Mouse (Mus musculus) kidney, postnatal 14 days (tissue): ENCODE results near the gene Crim1.
A peak's percentile ranks its signal among the peaks of the same experiment; 100 is the strongest.

ENCODE experiments used
- DNase-seq: peaks from one replicate; pipeline ENCODE4 v3.0.0; 2022; ENCODE audit warnings: mixed read lengths

The Crim1 gene

GRCm38 (mm10) chr17:78290153-78290876, 90.3 kb downstream of the Crim1 start:
- no peak for DNase-seq

DNA sequence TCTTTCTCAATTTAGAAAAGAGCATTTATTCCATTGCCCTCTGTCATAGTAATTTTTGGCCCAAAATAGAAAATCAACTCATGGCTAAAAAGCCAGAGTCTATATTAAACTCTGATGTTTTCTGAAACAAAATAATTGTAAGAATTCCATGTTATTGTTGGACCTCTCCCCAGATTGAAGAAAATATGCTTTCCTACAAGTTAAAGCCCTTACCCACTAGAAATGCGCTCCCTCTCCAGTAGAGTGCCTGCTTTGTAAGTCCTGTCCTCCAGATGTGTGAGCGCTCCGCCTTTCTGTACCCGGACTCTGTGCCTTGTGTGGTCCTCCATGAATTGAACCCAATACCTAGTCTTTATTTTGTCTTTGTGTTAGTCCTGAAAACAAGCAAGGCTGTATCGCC, 91.0 kb downstream of the Crim1 start:
- no peak for DNase-seq

GRCm38 (mm10) chr17:78292301-78292700, 92.3 kb downstream of the Crim1 start:
- DNase-seq: no peak

GRCm38 (mm10) chr17:78292827-78293488, 92.9 kb downstream of the Crim1 start:
- DNase-seq: no peak

GRCm38 (mm10) chr17:78295979-78296378, 95.9 kb downstream of the Crim1 start:
- DNase-seq: no peak

DNA sequence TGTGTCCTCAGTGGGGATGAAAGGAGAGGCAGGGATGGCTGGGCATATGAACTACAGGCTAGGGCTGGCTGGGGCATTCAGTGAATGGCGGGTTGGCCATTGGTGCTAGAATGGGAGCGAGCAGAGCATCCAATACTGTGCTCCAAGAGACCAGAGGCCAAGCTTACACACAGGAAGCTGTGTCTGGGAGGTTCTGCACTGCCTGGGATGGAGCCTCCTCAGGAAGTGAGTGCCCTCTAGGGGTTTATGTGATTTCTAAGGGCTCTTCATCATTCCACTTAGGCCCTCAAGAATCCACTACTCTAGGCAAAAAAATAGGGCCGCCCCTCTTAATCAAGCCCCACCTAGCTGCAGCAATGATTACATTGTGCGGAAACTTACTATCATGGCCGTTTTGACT, 98.1 kb downstream of the Crim1 start:
- DNase-seq: peak; percentile 51

DNA sequence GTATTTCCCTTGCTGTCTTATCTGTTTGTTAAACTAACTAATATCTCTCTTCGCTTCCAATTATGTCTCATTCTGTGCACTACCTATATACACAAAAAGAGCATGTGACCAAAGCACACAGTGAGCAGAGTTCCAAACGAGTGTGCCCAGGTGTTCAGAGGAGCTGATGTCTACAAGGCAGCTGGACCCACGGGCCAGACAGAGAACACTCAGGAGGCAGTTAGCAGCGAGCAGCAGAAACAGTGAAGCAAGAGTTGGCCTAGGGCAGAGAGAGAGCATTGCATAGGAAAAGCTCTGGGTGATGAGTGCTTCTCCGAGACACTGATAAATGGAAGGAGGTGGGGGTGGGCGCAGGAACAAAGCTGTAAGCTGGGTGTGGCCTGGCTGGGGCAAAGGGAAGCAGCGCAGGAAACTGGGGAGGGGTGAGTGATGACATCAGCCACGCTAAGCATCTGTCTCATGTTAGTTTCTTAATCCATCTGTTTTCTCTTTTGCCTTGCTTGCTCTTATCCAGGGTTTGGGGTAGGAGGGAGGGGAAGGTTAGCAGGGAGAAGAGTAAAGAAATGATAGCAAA, 99.0 kb downstream of the Crim1 start:
- peak; percentile 23 for DNase-seq

DNA sequence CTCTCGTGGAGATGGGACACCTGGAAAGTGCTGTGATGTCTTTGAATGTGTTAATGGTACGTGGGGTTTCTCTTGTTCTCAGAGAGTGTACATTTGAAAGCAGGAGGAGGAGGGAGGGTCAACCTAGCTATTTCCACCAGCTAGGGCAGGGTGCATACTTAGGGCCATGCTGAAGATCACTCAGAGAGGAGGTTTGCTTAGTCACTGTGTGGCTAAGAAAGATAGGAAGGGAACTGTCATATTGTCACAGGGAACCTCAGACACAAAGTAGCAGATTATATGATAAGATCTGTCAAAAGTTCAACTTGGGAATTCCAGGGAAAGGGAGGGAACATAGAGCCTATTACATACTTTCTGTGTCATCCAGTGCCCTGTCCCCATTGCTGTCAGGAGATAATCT, 103.0 kb downstream of the Crim1 start:
- DNase-seq: no peak

GRCm38 (mm10) chr17:78304059-78304458, 104.0 kb downstream of the Crim1 start:
- no peak for DNase-seq

DNA sequence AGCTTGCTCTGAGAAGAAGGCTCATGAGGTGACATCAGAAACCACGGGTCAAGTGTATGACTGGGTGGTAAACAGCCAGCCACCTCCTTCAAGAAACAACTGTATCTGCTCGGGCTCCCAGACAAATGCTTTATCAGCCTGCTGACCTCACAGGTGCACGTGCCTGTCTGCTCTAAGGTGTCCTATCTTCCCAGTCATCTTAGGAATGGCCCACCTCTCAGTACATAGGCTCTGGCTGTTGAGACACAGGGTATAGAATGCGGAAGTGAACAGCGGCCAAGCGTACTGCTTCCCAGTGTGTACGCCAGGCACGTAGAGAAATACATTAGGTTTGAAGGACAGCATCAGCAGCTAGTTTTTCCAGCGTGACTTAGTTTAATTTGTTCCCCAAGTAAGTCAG, 106.4 kb downstream of the Crim1 start:
- DNase-seq: no peak

GRCm38 (mm10) chr17:78308221-78308620, 108.2 kb downstream of the Crim1 start:
- DNase-seq: no peak

GRCm38 (mm10) chr17:78313006-78313405, 113.0 kb downstream of the Crim1 start:
- DNase-seq: no peak

DNA sequence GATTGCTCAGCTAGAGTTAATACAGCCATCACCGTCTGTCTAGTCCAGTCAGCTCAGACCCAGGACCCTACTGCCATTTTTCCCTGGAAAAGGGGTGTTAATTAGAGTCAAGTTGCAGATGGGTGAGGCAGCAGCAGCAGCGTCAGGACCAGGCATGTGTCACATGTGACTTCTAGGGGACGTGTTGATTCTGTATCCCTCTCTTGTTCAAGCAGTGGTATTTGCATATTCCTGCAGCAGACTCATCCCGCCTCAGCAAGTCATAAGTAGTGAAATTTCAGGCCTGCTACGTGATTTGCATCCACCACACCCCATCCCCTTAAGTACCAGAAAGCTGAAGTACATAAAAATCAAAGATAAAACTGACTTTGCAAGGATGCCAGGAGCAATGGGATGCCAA, 113.6 kb downstream of the Crim1 start:
- DNase-seq: no peak

DNA sequence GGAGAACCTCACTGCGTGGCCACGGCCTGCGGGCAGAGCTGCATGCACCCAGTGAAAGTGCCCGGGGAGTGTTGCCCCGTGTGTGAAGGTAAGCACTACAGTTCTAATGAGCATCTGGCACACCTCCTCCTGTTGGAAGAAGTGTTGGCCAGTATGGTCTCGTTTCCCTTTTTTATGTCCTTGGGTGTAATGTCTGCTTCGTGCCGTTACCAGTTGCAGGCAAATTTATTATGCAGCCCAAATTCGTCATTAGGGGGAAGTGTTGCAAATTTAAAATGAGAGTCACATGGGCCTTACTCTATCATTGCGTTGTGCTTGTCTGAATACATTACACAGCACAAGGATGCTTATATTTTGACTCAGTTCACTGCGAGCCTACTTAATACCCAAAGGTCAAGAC, 115.6 kb downstream of the Crim1 start:
- DNase-seq: no peak

GRCm38 (mm10) chr17:78317381-78317780, 117.3 kb downstream of the Crim1 start:
- no peak for DNase-seq

DNA sequence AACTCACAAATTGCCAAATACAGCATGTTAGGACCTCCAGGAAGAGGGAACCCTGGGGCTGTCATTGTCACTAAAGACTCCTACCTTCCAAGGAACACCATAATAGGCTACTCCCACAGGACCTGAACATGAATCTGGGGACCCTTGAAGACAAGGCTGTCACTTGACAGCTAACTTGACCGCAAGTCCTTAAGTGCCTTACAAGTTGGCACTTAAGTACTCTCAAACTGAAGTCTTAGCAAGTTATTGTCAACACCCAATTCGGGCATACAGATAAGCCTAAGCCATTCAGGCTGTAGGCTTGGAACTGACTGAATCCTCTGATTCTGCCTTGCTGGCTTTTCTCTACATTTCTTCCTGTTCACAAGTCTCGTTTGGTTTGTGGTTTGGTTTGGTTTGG, 118.8 kb downstream of the Crim1 start:
- DNase-seq: no peak

DNA sequence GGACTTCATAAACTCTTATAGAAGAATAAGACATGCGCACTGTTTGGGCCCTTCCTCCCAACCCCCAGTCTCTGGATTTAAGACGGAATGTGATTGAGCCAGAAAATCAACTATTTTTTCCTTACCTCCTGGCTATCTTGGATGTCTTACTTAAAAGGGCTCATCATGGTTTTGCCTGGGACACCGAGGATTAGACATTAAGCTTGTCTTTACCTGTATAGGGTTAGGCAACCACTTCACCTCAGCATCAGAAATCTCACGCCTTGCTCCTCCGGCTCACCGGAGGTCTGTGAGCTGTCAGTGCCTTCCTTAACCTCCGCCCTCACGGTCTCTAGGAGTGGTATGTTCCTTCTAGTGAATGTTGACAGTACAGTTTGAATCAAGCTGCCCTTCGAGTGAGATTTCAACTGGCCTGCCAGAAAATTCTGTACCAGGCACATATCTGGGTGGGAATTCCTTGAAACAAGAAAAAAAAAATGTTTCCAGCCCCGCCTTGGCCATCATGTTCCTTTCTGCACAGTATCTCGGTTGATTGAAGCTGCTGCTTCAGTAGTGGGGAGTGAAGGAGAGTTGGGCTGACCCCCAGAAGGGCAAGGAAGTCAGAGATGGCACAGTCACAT, 121.3 kb downstream of the Crim1 start:
- DNase-seq: no peak

GRCm38 (mm10) chr17:78322369-78323335, 122.6 kb downstream of the Crim1 start:
- DNase-seq: peak; percentile 28

DNA sequence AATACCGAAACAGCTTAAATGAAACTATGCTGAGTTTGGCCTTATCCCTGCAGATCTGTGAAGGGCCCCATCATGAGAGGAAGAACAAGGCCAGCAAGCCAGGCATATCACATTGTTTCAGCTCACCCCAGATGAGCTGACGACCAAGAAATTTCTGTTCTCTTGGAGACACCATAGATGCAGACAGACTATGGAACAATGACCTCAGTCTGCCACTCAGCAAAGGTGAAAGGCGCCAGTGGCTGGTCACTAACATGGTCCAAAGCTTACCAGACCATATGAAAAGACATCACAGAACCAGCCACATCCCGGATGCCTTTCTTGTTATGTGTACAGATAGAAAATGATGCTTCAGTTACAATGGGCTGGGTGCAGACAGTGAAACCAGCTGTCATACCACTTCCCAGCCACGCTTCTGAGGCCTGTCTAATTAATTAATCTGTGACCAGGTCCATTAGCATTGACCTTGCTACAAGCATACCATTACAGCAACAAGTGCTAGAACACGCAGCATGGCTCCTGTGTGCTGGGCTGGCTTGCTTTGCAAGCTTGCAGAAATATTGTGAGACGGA, 125.8 kb downstream of the Crim1 start:
- DNase-seq: no peak

- no peak for DNase-seq
Observed at GRCm38 (mm10) chr17:78326381-78326780, 126.3 kb downstream of the Crim1 start.

DNA sequence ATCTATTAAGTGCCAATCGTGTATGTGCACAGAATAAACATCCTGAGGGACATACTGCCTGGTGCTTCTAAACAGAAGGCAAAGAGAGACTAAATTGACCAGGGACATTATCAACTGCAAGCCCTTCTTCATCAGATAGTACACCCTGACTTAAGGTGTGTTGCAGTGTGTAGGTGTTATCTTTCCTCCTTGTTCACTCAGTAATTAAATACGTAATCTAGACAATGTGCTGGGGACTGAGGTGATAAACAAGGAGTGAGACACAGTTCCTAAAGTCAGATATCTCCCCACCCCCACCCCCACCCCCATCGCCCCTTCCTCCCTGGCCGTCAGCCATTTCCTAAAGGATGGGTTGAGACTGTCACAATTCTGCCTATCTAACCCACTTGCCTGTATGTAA, 127.1 kb downstream of the Crim1 start:
- no peak for DNase-seq

GRCm38 (mm10) chr17:78328287-78328686, 128.2 kb downstream of the Crim1 start:
- no peak for DNase-seq
